Mouse (Mus musculus) B cell, adult 62 days (primary cell): Measurements from ENCODE around the gene Gpd1l. TPM values are rescaled to one million over a fixed set of nuclear protein-coding genes. Genes with fewer than 3 reads are reported as not detected.

Experiments used
- total RNA-seq: library from RNA; stranded (reverse); gene quantifications from 4 replicates; pipeline ENCODE4 v1.2.4, GENCODE M21; 2023

The Gpd1l gene
- total RNA-seq, result 57.5 to 67.6 TPM (median 64.0 TPM) in 4 replicates

GRCm38 (mm10) chr9:114933723-114934171 is at the start of gene Gpd1l:
Gene Gpd1l (minus strand): TSS chr9:114933987.

GRCm38 (mm10) chr9:114982689-114983360 is 49.0 kb upstream of the Gpd1l start, which contains the start of gene Rps27rt:
Gene Rps27rt (minus strand): TSS chr9:114982739.

GRCm38 (mm10) chr9:114978281-114979111 is 44.7 kb upstream of the Gpd1l start, which contains the start of gene Osbpl10:
Gene Osbpl10 (plus strand): TSS chr9:114978569.

Other genes with a start within 250 kb of the Gpd1l start
- 41.3 to 46.6 TPM (median 44.9 TPM) in 4 replicates for gene Dync1li1, start 245.2 kb downstream of the Gpd1l start, total RNA-seq
- 91.0 to 99.5 TPM (median 95.7 TPM) in 4 replicates for gene Cmtm6, start 202.9 kb downstream of the Gpd1l start, total RNA-seq
- 140 to 150 TPM (median 147 TPM) in 4 replicates for gene Cmtm7, start 152.1 kb downstream of the Gpd1l start, total RNA-seq
- gene Cmtm8, start 89.8 kb downstream of the Gpd1l start, total RNA-seq, result 0.76 to 2.3 TPM (median 1.2 TPM) in 4 replicates
- gene Osbpl10, start 44.6 kb upstream of the Gpd1l start, total RNA-seq, result not detected in 4 replicates
- gene Rps27rt, start 48.8 kb upstream of the Gpd1l start, total RNA-seq, result 161 to 212 TPM (median 163 TPM) in 4 replicates